Mouse (Mus musculus): ENCODE data around the gene Gm44805.

DNA sequence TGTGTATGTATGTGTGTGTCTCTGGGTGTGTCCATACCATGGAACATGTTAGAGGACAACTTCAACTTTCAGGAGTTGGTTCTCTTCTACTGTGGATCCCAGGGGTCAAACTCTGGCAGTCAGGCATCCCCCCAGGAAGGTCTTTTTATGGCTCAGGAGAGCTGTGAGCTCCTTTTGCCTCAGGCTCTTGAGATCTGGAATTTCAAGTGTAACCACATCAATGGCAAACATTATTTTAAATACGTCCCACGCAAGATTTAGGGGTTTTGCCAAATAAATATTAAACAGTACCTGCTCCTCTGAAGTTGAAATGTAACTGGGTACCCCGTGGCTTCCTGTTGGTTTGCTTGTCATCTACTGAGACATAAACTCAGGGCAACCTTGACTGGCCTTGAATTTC lies 1.8 kb upstream of the Gm44805 start:
- TF ChIP-seq CTCF (IDR thresholded peaks at IDR 0.05; ENCODE audit: low read depth) (no peak), EP300 (IDR thresholded peaks at IDR 0.05; ENCODE audit: low read depth) (no peak)

All from heart, postnatal 0 days (tissue).